Mouse (Mus musculus) brain, adult 2 months (tissue): ENCODE data around the gene Fam124b.

Experiments
- DNase-seq: peaks from one replicate; pipeline ENCODE4 v3.0.0; 2011; ENCODE audit warnings: low read depth, low spot score

Fam124b gene

GRCm38 (mm10) chr1:80177651-80178382, 40.5 kb downstream of the Fam124b start:
- no peak for DNase-seq

GRCm38 (mm10) chr1:80167706-80168105, 50.6 kb downstream of the Fam124b start:
- no peak for DNase-seq

GRCm38 (mm10) chr1:80166577-80166976, 51.7 kb downstream of the Fam124b start:
- DNase-seq: no peak

- peak; percentile 54 for DNase-seq
Observed at GRCm38 (mm10) chr1:80165391-80165790, 52.9 kb downstream of the Fam124b start.

GRCm38 (mm10) chr1:80162943-80163342, 55.3 kb downstream of the Fam124b start:
- no peak for DNase-seq

GRCm38 (mm10) chr1:80159586-80159985, 58.7 kb downstream of the Fam124b start:
- no peak for DNase-seq

GRCm38 (mm10) chr1:80154902-80155301, 63.4 kb downstream of the Fam124b start:
- DNase-seq: peak; percentile 3

GRCm38 (mm10) chr1:80153125-80153716, 65.1 kb downstream of the Fam124b start:
- DNase-seq: no peak

- no peak for DNase-seq
Observed at GRCm38 (mm10) chr1:80150681-80151080, 67.6 kb downstream of the Fam124b start.
